Mouse (Mus musculus) right cerebral cortex, postnatal 4 days (tissue): ENCODE measurements around the gene Itga8.

ENCODE experiments used
- DNase-seq: peaks from one replicate; pipeline ENCODE4 v3.0.0-alpha.2; 2022

Gene Itga8

DNA sequence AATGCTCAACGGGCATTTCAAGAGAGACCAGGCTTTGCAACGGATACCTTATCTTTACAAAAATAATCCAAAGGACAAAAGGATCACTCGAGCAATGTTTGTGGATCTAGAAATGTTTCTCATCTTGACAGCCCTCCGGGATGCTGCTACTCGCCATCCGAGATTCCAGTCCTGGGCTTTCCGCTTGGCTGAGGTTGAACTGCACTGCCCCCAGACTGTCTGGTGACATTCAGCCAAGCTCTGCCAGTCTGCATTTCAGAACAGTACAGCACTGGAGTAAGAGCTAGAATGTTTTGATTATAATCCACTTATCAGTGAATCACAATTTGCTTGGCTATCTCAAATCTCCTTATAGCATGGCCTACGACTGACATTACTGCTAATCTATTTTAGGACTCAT lies 8.3 kb downstream of the Itga8 start:
- DNase-seq, result no peak

DNA sequence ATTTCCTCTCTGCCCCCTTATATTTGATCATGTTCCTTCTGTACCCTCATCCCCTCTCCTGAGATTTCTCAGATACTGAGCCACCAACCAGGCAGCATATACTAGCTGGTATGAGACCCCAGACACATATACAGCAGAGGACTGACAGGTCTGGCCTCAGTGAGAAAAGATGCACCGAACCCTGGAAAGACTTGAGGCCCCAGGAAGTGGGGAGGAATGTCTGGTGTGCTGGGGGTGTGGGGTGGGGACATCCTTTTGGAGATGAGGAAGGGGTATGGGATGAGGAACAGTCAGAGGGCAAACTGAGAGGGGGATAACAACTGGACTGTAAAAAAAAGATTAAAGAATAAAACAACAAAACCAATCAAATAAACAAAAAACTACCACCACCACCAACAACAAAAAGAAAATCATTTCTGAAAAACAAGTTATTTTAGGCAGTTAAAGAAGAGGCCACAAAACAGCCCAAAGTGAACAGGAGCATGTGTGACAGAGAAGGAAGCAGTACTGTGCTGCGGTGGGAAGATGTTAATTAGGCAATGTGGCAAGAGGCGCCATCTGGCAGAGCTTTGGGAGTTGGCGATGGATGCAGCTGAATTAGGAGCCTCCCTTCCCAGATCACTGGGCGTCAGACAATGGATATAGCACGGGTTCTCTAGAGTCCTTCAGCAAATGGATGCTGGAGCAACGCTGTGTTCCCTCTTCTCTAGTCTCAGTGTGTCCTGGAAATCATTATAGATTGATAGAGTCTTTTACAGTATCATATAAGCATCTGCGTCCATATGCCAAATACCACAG lies 9.5 kb downstream of the Itga8 start:
- DNase-seq, result peak; percentile 41

DNA sequence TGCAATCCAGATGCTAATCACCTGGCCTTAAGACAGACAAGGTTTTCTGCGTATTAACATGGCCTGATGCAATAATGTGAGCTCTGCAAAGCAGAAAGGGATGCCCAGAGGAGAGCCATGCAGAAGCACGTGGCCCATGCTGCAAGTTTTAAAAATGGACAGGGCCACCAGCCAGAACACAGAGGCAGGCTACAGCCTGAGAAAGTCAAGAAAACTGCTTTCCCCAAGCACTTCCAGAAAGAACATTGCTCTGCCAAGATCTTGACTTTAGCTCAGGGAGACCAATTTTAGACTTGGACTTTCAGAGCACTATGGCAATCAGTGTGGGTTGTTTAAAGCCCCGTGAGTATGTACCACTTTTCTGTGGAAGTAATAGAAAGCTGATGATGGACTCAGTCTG lies 11.5 kb downstream of the Itga8 start:
- DNase-seq, result no peak

DNA sequence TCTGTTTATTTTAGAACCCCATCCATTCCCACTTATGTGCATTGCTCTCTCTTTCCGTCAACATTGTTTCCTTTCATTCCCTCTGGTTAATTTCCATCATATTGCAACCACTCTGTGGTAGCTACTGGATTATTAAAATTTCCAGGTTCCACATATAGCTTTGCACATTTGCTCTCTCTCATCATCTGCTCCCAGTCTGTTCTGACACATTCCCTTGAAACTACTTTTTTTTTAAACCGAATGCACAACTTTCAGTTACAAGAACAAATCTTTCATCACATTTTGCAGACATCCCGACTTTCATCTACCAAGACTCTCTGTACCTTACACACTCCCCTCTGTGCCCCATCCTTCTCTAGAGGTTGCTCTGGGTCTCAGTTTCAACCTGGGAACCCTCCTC lies 13.9 kb downstream of the Itga8 start:
- DNase-seq, result no peak

DNA sequence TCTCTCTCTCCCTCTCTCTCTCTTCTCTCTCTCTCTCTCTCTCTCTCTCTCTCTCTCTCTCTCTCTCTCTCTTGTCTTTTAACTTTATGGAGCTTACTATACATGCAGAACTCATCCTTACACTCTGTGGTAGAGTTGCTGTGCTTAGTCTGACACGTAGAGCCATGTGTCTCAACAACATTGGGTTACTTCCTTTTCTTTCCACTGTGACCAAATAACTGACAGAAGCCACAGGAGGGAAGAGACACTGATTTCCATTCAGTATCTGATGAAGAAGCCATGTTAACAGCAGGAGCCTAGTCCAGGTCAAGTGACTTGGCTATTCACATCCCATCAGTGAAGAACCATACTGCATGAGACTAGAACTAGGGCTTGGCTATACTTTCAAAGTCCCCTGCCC lies 21.1 kb downstream of the Itga8 start:
- no peak for DNase-seq

DNA sequence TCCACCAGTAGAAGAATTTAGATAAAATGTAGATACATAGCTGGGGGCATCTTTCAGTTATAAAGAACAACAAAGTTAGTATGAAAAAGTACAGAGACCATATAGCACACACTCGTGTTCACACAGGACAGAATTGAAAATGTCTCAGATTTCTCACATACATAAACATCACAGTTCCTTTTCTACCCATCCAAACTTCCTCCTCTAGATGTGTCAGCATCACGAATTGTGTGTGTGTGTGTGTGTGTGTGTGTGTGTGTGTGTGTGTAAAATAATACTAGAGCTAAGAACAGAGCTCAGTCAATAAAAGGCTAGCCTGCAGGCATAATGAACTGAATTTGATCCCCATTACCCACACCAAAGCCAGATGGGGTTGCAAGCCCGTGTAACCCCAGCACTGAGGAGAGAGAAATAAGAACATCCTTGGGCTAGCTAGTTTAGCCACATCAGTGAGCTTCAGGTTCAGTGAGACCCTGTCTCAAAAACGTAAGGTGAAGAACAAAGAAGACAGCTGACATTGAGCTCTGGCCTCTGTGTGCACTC lies 22.6 kb downstream of the Itga8 start:
- no peak for DNase-seq

DNA sequence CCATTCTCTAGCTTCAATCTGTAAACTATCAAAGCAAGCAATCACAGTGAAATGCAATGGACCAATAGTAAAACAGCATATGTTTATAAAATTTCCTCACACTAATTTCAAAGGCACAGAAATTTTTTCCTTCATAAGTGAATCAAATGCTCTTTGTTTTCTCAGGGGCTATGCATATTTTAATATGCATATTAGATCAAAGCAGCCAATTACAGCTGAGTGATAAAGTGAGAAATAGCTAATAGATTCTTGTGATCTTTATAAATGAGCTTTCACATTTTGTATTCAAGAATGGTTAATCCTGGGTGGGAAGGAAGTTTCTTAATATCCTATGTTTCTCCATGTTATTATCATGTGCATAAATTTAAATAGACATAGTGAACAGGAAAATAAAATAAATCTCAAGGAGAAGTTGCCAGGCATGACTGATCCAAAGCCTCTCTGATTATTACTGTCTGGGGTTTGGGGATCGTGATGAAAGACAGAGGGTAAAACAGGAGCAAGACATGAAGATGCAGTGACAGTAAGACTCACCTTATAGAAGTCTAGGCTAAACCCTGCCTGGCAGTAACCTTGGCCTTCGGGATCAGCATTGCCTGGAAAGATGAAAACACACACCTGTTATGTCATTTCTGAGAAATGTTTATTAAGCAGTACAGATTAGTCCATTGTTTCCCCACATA lies 44.9 kb downstream of the Itga8 start:
- DNase-seq, result no peak

DNA sequence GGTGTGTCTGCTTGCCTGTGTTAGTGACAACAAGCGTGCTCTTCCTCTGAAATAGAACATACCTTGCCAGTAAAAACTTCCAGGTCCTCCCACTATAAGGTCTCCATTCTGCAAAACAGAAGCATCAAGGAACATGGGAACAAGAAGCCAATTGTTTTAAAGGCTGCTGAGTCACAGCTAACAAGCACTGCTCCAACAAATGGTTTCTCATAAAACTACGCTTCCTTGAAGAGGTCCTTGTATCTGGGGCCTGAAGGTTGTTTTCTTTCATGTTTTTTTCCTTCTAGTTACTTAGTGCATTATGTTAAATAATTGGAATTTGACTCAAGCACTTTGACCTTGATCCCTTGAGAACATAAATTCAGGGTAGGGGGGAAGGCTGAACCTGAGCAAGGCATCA lies 45.8 kb downstream of the Itga8 start:
- no peak for DNase-seq

DNA sequence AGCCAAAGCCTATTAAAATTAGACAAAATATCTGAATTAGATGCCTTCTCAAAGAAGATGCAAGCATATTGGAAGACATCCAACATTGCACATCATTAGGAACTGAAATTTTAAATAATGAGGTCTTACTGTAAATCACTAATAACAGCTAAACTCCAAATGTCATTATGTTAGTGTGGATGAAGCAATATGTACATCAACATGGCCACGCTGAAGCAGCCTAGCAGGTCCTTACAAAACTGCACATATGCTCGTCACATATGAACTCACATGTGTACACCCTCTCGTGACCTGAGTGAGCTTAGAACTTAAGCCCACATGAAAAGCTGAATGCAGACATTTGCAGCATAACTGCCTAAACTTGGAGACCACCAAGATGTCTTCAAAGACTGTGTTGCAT lies 66.4 kb downstream of the Itga8 start:
- DNase-seq, result no peak

DNA sequence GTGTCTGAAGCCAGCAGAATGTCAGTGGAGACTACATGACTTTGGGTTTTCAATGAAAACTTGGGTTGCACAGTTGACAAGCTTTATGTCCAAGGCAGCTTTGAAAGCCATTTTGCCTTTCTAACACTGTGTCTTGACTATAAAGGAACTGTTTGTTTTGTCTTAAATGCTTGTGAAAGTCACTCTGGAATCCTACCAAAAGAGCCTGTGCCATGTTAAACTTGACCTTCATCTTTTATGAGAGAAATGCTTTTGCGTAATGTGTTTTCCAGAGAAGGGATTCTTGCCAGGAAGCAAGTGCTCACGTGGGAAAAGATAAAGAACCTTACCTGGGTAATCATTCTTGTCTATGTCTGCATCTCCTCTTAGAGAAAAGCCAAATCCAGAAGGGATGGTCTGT lies 72.0 kb downstream of the Itga8 start:
- DNase-seq, result no peak

DNA sequence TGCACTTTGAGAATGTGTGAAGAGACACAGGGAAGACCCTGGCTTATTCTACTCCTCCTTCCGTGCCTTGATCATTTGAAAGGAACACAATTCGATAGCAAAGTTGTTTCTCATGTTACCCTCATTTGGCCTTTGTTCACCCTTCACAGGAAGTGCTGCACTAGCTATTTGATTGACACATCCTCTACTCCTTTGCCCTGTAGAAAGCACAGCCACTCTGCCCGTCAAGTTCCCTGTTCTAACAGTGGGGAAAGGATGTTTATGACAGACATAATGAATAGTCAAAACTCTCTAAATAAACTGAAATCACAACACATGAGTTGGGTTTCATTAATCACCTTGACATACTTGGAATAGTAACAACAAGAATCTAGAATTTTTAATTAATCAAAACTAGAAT lies 73.4 kb downstream of the Itga8 start:
- DNase-seq, result no peak

DNA sequence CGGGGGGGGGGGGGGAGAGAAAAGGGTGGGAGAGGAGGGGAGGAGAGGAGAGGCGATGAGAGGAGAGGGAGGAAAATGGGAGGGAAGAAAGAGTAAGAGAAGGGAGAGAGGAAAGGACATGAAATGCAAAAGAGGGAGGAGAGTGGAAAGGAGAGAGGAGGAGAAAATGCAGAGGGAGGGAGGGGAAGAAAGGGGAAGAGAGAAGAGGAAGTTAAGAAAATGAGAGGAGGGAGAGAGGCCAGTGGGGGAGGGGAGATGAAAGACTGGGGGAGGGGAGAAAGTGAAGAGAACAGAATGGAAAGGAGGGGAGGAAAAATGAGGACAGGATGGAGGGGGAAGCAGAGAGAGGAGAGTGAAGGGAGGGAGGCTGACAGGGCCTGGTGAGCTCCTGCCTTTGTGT lies 74.5 kb downstream of the Itga8 start:
- DNase-seq, result no peak

DNA sequence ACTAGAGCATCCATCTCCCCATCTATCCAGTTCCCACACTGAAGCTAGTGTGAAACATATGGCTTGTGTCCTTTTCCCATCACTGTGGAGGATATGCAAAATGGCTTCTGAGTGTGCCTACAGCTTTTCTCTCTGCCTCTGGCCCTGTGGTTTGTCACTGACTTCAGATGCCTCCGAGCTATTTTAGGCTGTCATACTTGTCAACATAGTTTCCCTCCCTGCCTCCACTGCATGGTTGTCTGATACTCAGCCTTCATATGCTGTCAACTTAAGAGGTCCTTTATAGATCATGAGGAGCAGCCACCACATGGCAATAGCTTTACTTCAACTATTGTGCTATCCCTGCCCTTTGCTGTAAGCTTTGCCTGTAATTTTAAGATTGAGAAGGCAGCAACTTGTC lies 75.4 kb downstream of the Itga8 start:
- no peak for DNase-seq

DNA sequence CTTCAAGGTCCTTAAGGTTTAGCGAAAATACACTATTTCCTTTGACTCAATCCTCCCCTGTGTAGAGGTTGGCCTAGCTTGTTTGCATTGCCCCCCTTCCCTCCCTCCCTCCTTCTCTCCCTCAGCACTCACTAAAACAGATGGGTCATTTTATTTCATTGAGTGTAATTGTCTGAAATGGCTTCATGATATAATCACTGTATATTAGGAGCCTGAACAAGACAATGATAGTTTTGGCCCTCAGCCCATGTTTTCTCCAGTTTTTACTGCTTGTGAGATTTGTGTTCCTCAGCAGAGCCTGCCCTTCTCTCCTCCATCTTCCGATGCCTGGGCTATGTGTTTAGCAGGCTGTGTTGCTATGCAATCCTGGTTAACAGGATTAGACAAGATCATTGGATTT lies 80.1 kb downstream of the Itga8 start:
- DNase-seq, result no peak

DNA sequence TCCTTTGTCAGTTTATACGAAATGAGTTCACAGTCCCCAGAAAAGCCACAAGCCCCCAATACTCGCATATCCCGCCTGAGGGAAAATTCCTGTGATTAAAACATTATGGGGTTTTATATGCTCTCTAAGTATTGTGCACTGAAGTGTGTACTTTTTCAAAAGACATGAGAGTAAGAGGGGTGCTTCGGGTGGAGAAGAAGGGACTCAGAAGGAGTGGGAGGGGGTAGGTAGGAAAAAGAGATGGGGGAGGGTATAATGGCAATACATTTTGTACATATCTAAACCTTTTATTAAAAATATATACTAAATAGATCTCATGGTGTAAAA lies 88.3 kb downstream of the Itga8 start:
- no peak for DNase-seq

DNA sequence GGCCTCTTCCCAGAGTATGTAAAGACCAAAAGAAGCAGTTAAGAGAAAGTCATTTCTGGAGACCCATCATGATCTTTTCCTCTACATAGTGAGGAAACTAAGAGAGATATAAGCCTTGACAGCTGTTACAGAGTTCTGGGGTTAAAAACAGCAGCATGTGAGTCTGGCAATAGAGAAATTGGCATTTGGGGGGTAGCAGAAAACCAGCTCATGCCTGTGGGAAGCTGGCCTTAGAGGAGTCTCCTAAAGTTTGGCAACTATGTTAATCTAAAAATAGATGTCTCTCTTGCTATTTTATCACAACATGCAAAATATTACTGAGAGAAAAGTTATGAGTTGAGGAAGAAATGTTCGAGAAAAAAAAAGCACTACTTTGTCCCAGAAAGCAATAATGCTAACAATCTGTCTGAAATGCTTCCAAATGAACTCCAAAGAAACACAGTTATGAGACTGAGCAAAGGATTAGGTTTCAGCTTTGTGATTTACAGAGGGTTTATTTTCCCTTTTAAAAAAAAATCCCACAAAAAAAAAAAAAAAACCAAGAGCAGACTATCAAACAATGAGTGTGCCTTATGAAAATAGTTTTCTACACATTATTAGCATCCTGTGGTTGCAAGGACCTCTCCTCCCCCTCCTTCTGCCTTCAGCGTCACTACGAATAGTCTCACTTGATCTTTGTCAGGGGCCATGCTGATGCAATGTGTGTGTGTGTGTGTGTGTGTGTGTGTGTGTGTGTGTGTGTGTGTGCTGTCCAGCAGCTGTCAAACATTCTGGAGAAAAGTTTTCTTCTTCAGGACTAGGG lies 88.9 kb downstream of the Itga8 start:
- DNase-seq, result no peak

DNA sequence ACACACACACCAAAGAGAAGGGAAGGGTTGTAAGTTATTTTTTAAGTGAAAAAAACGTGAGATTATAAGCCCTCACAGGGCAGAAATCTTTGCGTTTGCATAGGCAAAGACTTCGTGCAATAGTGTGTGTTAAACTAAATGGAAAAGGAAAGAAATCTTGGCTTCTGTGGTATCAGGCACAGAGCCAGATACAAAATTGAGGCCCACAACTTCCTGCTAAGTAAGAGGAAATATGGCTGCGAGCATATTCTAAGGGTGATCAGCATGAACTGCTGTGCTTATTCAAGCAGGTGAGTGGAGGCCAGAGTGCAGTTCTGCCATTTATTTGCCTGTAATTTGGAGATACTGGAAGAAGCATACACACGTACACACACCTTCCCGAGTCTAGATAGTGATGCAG lies 93.6 kb downstream of the Itga8 start:
- DNase-seq, result no peak

DNA sequence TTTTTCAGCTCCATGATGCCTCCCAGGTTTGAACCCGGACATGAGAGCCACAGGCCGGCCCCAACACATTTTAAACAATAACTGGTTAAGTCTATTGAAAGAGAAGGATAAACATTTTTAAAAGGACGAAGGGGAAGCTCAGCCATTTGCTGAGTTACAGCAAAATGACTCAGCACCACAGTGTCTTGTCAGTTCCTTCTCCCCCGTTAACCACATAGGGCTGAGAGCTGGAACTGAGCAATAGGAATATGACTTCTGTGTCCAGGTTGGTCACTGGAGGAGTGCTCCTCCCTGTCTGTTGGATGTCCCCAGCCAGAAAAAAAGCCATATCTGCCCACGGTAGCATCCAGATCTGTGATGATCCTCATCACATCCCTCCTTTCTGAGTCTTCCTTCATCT lies 95.4 kb downstream of the Itga8 start:
- DNase-seq, result no peak

DNA sequence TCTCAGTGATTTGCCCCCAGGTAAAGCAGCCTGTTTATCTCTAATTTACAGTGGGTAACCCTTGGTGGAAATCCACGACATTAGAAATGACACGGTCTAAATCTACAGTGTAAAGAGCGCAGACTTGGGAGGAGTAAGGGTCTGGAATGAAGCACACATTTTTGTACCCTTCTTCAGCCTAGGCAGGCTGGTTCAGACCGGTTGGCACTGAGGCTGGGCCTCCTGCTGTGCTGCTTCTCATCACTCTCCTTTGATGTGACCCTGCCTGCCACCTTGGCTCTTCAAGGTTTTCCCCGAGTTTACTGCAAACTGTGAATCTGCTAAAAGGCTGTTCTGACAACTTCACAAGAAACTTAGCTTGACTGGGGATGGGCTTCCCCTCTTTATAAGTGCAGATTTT lies 95.8 kb downstream of the Itga8 start:
- DNase-seq, result no peak

DNA sequence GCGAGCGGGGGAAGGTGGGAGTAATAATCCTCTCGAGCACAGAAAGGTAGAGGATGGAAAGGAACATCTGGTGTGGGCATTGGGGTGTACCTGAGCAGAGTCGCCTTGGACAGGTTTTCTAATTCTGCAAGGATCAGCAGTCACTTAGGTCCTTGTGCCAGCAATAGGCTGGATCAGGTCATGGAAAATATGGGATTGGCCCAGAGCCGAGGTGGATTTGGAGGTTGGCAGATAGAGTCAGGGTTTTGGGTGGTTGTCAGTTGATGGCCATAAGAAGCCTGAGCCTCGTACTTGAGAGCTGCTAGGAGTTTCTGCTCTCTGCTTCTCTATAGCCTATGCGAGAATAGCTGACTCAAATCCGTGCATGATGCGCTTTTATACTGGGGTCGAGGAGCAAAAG lies 98.5 kb downstream of the Itga8 start:
- no peak for DNase-seq

DNA sequence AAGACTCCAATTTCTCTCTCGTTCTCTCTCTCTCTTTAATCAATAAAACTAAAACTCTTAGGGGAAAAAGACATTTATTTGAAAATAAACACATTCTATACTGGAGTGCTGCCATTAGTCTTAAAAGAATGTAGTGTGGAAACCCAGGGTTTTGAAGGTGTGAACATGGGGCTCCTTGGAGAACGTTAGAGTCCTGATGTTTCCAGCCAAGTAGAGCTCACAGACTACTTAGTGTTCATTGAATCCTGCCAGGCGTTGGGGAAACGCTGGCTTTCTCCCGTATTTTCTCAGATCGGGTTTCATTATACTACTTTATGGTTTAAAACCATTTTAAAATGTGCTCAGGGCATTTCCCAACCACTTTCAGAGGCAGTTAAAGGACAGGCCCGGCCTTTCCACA lies 103.0 kb downstream of the Itga8 start:
- DNase-seq, result no peak

DNA sequence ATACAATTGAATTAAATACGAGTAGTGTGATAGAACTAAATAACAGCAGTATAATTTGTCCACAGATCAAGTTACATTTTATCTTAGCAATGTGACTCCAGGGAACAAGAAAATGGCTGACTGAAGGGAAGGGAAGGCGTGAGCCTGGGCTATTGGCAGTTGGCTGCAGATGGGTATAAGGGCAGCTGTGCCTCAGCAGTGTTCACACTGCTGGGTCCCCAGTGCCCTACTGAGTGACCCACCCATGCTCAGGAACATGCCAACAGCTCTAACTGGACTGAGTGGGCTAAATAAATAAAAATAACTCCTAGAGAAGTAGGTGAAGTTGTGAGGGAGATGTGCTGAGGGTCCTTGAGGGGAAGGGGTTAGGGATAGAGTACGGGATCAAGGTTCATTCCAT lies 103.5 kb downstream of the Itga8 start:
- DNase-seq, result no peak

DNA sequence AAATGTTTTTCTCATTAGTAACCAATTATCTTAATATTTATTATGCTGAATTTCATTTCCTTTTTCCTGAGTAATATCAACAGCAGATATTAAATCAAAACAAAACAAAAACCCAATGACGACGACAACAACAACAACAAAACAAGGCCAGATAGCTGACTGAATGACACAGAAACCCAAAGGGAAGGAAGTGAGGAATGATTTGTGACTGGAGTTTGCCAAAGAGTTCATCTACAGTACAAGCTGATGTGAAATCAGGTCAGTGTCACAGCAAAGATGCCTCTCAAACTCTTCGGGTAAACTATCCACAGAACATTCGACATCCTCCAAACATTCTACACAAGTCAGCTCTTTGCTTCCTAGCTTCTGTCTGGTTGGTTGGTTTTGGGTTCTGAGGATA lies 104.0 kb downstream of the Itga8 start:
- DNase-seq, result no peak

DNA sequence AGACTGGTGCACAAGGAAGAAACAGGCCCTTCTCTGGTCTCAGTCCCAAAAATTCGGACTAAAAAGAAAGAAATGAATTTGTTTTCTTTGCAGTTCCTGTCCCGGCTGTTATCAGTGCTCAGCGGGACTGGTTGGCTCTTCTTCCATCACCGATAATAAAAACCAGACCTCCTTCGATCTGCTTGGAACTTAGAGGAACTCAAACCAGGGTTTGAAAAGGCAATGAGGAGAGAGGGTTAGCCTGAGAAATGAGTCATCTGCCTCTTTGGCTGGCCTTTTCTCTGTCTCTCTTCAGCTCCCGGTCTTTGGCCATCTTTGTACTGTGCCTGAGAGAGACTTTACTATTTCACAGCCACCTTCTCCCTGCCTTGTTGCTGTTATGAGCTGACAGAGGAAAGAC lies 112.7 kb downstream of the Itga8 start:
- DNase-seq, result no peak
